Mouse (Mus musculus) ES-Bruce4 (cell line): ENCODE data around the gene Vsig2.

Source experiments
- CTCF ChIP-seq: IDR thresholded peaks from one replicate; pipeline ENCODE4 v1.8.1; 2011; ENCODE audit warnings: low read depth, low read length
- EP300 ChIP-seq: IDR thresholded peaks from 2 replicates; pipeline ENCODE4 v1.6.1; 2011; ENCODE audit warnings: low read depth, low read length; ENCODE audit not compliant: insufficient read depth

DNA sequence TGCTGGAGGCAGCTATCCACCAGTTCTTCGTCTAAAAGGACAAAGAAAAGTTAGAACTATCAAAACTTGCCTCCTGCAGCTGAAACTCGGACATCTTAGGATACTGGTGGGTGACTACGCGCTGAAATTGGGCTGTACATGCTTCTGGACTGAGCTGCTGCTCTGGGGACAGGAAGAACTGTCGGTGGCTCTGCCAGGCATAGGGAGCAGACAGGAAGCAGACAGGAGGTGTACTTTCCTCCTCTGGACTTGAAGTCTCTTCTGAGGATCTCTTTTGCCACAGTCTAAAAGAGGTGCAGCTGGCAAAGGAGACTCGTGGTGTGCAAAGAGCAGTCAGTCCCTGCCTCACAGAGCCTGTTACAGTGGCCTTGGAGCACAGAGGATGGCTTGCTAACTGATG is 53.6 kb downstream of the Vsig2 start:
- TF ChIP-seq EP300 (no peak), CTCF (no peak)
